Mouse (Mus musculus) erythroblast, embryonic 14.5 days (primary cell): Measurements from ENCODE around the gene Rhobtb1. TPM values are rescaled to one million over a fixed set of nuclear protein-coding genes. Genes with fewer than 3 reads are reported as not detected.

ENCODE experiments used
- H3K27me3 ChIP-seq: 2 replicates; pipeline ENCODE4 v1.6.1; 2012; ENCODE audit warnings: inconsistent platforms; ENCODE audit not compliant: control insufficient read depth
- H3K36me3 ChIP-seq: 2 replicates; pipeline ENCODE4 v1.6.1; 2012; ENCODE audit warnings: mild to moderate bottlenecking, inconsistent platforms; ENCODE audit not compliant: control insufficient read depth
- H3K4me1 ChIP-seq: 2 replicates; pipeline ENCODE4 v1.6.1; 2012; ENCODE audit warnings: inconsistent platforms; ENCODE audit not compliant: control insufficient read depth
- H3K4me3 ChIP-seq: replicated peaks from 2 replicates; pipeline ENCODE3; 2012; ENCODE audit warnings: moderate library complexity, mild to moderate bottlenecking, inconsistent platforms
- H3K9me3 ChIP-seq: 2 replicates; pipeline ENCODE4 v1.6.1; 2012; ENCODE audit warnings: low read length, inconsistent platforms, mixed read lengths; ENCODE audit not compliant: control insufficient read depth
- GATA1 ChIP-seq: IDR thresholded peaks from 2 replicates; pipeline ENCODE4 v1.6.1; 2012; ENCODE audit warnings: low read length, inconsistent platforms, mixed read lengths
- TAL1 ChIP-seq: IDR thresholded peaks from 3 replicates; pipeline ENCODE4 v1.6.1; 2012; ENCODE audit warnings: low read length, inconsistent platforms, mixed read lengths
- polyA plus RNA-seq: library from polyadenylated mRNA; stranded (reverse); fragments of >175 nt; gene quantifications from 2 replicates; pipeline ENCODE4 v1.2.3, GENCODE M21; 2012

The Rhobtb1 gene
- polyA plus RNA-seq, 1 experiment: 0.03 TPM

- Histone ChIP-seq H3K4me3 (no peak overlapping the region), H3K27me3 (no peaks in the 10 kb centered on the region), H3K4me1 (no peaks in the 10 kb centered on the region), H3K36me3 (no peaks in the 10 kb centered on the region; the same call in 1 of the 2 replicates), H3K9me3 (peaks cover 4% of the 10 kb centered on the region; the same call in 1 of the 2 replicates)
- no peak for TF ChIP-seq TAL1
- no peak for TF ChIP-seq GATA1
Observed at GRCm38 (mm10) chr10:69265421-69265820, 114.2 kb downstream of the Rhobtb1 start.

DNA sequence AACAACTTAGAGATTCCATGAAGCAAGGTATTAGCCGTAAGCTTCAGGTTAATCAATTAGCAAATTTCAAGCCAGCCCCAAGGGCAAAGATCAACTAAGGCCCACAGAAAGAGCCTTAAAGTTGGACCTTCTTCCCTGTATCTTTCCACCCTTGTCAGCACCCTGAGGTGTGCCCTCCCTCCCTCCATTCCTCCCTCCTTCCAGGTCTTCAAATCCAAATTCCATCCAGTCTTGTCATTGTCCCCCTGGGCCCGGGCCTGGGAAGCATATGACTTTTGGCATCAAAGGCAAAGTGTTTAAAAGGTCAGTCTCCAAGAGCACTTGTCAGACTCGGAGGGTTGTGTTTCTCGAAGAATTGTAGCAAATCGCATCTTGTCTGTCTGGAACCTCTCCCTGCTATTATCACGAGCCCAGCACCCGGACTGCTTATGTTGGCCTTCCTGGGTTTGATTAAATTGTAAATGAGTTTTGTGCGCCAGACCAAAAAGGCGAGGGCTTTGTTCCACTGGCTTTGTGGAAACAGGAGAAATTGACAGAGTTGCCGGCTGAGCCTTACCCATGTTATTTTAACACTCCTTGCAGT lies 116.9 kb downstream of the Rhobtb1 start:
- TF ChIP-seq TAL1 (no peak), GATA1 (no peak)
- no peaks in the 10 kb centered on the region for H3K27me3 ChIP-seq
- H3K9me3 ChIP-seq: peaks cover 4% of the 10 kb centered on the region; the same call in 1 of the 2 replicates
- no peaks in the 10 kb centered on the region for H3K4me1 ChIP-seq
- no peaks in the 10 kb centered on the region; the same call in 1 of the 2 replicates for H3K36me3 ChIP-seq
- no peak overlapping the region for H3K4me3 ChIP-seq

DNA sequence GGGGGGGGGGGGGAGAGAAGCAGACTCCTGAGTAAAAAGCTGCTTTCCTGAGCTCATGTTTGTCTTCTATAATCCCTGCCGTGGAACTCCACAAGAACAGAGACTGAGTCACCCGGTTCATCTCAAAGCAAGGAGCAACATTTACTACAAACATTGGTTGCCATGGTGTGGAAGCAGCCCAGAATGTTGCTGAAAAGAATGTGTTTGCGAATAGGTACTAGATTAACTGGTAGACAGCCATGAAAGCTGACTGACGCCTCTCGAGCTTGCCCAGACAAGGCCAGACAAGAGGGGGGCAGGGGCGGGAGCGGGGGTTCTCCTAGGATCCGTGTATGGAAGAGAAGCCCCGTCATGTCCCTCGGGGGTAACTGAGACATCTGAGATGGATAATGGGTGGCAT lies 120.2 kb downstream of the Rhobtb1 start:
- Histone ChIP-seq H3K36me3 (no peaks in the 10 kb centered on the region; the same call in 1 of the 2 replicates), H3K9me3 (peaks cover 4% of the 10 kb centered on the region; the same call in 1 of the 2 replicates), H3K4me1 (no peaks in the 10 kb centered on the region), H3K27me3 (no peaks in the 10 kb centered on the region), H3K4me3 (no peak overlapping the region)
- TF ChIP-seq TAL1 (no peak), GATA1 (no peak)

DNA sequence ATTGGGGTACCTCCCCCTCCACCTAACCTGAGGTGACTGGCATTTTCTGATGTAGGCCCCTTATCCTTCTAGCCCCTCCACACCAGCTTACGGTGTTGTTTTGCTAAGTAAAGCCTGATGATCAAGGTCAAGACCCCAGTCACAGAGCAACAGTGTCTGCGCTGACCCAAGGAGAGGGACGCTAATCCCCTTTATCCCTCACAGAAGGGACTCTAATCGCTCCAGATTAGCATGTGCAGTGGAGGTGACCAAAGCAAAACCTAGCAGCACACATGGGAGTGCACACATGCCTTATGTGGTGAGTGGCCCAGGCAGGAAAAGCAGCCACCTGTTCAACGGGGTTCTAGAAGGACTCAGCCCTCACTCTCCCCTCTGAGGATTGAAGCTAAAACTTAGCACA lies 123.0 kb downstream of the Rhobtb1 start:
- no peaks in the 10 kb centered on the region for H3K27me3 ChIP-seq
- peaks cover 4% of the 10 kb centered on the region; the same call in 1 of the 2 replicates for H3K9me3 ChIP-seq
- no peaks in the 10 kb centered on the region for H3K4me1 ChIP-seq
- TF ChIP-seq TAL1 (no peak), GATA1 (no peak)
- H3K36me3 ChIP-seq: no peaks in the 10 kb centered on the region; the same call in 1 of the 2 replicates
- H3K4me3 ChIP-seq: no peak overlapping the region

DNA sequence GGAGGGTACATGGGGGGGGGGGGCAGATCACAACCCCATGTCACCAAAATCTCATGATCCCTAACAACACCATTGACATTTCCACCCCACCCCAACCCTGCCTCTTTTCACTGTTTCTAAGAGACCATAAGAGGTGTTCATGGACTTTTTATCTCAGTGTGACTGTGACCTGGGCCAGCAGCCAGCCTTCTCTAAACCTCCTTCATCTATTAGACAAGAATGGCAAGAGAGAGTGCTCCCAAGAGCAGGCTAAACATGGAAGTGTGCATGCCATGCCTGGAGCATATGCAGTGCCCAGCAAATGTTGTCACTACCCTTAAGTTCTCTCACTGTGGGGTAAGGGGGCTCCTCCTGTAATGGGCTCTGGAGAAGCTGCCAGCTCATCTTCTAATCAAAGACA lies 123.5 kb downstream of the Rhobtb1 start:
- Histone ChIP-seq H3K27me3 (no peaks in the 10 kb centered on the region), H3K9me3 (peaks cover 4% of the 10 kb centered on the region; the same call in 1 of the 2 replicates), H3K4me3 (no peak overlapping the region), H3K4me1 (no peaks in the 10 kb centered on the region), H3K36me3 (no peaks in the 10 kb centered on the region; the same call in 1 of the 2 replicates)
- TF ChIP-seq TAL1: no peak
- no peak for TF ChIP-seq GATA1

DNA sequence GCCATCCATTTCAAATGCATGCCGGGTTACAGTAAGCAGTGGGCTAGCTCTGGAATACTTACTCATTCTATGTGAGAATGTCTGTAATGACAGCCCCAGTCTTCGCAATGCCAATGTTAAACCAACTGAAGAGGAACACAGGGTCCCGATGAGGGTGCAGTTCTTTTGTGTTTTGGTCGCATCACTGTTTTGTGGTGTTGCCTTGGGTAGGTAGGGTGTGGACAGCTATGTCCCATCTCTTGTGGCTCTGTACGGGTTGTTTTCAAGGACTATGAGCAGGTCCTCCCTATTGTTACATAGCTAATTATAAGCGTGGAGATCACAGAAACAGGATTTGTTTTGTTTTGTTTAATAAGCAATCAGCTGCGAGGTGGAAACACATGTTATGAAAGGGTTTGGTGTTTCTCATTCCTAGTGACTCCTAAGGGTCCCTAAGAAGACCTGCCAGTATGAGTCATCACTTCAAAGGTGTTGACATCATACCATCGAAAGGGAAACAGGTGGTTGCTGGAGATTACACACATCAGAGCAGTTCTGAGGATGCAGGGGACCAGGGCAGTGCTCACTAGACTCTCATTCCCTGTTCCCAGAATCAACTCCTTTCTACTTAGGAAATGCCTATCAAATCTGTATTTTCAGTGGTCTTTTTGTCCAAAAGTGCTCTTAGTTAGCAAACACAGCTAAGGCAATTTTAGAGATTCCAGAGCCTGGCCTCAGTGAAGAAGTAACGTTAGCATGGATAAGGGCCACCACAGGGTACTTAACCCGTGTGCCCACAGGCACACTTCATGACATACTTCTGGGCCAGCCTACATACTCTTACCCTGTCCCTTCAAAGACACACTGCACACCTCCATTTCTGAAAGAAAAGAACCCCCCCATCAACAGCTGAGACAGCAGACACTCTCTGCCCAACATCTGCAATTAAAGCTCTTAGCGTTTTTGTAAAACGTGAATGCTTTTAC lies 124.9 kb downstream of the Rhobtb1 start:
- no peaks in the 10 kb centered on the region for H3K9me3 ChIP-seq
- H3K36me3 ChIP-seq: no peaks in the 10 kb centered on the region; the same call in 1 of the 2 replicates
- H3K4me3 ChIP-seq: no peak overlapping the region
- TF ChIP-seq TAL1 (no peak), GATA1 (no peak)
- no peaks in the 10 kb centered on the region for H3K27me3 ChIP-seq
- H3K4me1 ChIP-seq: no peaks in the 10 kb centered on the region

GRCm38 (mm10) chr10:69276920-69277435 lies 125.7 kb downstream of the Rhobtb1 start:
- Histone ChIP-seq H3K36me3 (no peaks in the 10 kb centered on the region; the same call in 1 of the 2 replicates), H3K27me3 (no peaks in the 10 kb centered on the region), H3K4me1 (no peaks in the 10 kb centered on the region), H3K4me3 (no peak overlapping the region), H3K9me3 (no peaks in the 10 kb centered on the region)
- TF ChIP-seq GATA1: no peak
- TF ChIP-seq TAL1: no peak

DNA sequence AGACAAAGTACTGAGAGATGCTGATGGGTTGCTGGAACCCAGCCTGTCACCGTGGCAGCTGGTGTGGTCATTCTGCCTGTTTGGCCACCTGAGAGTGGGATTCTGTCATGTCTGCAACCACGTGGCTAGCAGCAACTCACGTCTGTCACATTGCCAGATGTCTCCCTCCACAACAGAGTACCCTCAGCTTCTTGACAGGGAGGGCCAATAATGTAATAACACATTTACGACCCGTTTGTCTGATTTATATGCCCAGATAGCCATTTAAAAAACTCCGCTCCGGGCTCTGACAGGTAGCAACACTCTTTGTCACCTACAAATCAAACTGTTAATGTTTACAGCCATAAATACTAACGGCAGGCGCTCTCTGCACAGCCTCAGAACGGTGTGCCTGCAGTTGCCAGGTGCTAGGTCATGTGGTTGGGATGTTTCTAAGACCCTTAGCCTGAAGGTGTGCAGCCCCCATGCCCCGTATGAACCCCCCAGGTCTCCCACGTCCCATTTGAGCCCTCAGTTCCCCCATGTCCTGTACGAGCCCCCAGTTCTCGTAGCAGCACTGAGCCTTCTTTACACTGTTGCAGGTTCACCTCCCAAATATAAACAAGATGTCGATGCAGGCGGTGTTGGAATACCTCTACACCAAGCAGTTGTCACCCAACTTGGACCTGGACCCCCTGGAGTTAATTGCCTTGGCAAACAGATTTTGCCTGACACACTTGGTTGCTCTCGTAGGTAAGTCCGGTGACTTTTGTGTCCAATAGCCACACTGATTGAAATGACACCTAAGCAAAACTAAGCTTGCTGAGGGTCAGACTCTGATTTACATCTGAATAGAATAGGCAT lies 127.8 kb downstream of the Rhobtb1 start:
- H3K4me3 ChIP-seq: no peak overlapping the region
- no peaks in the 10 kb centered on the region for H3K4me1 ChIP-seq
- TF ChIP-seq GATA1: no peak
- no peak for TF ChIP-seq TAL1
- H3K27me3 ChIP-seq: no peaks in the 10 kb centered on the region
- no peaks in the 10 kb centered on the region; the same call in 1 of the 2 replicates for H3K36me3 ChIP-seq
- H3K9me3 ChIP-seq: no peaks in the 10 kb centered on the region
